Mouse (Mus musculus) E14TG2a.4 (cell line): ENCODE measurements at regions not wholly inside any gene's neighbourhood (a gene's known extent, or its start where the extent isn't known, plus 50 kb on each side); places are given as distances from the start of the nearest gene placed in this dataset.

Experiments
- CTCF ChIP-seq: conservative IDR thresholded peaks from 2 replicates; pipeline ENCODE4 v1.5.1; 2014; ENCODE audit warnings: low read length
- NANOG ChIP-seq: IDR thresholded peaks from 2 replicates; pipeline ENCODE4 v1.6.1; 2014; ENCODE audit warnings: borderline replicate concordance, low read length, mixed read lengths
- POU5F1 ChIP-seq: IDR thresholded peaks from 2 replicates; pipeline ENCODE4 v1.6.1; 2014; ENCODE audit warnings: low read length, borderline replicate concordance

DNA sequence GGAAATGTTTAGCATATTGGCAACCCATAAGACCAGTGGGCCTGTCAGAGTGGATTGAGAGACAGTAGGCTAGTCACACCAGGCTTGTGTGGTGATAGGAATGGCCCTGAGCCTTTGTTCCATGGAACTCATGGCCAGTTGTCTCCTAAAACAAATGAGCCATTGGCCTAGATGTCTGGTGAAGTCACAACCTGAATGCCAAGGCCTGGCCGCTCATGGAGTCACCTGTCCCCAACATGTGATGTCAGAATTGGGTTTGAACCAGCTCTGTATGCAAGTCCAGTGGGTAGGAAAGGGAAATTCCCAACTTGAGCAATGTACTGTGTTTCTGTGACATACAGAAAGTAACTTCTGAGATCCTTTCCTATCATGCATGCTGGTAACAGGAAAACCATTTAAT, 134.1 kb downstream of the Ets2 start:
- TF ChIP-seq NANOG (no peak), CTCF (no peak), POU5F1 (no peak)
